Mouse (Mus musculus): ENCODE data around the gene Zfp316.

GRCm38 (mm10) chr5:143222287-143222686 lies 47.5 kb downstream of the Zfp316 start:
- TF ChIP-seq RCOR1 (IDR thresholded peaks at IDR 0.05; ENCODE audit: low read depth, low read length) (no peak), BHLHE40 (IDR thresholded peaks at IDR 0.05; ENCODE audit: borderline replicate concordance, low read depth, low read length) (no peak), MAZ (IDR thresholded peaks at IDR 0.05; ENCODE audit: low read depth, low read length) (no peak), GABPA (IDR thresholded peaks at IDR 0.05; ENCODE audit: low read depth, low read length) (no peak), MAFK (IDR thresholded peaks at IDR 0.05; ENCODE audit: borderline replicate concordance, low read depth, low read length) (no peak), POLR2A (IDR thresholded peaks at IDR 0.05; ENCODE audit: control insufficient read depth in 1 of 2, insufficient read depth in 1 of 2, low read depth in 1 of 2, low read length in 2 of 2, poor library complexity in 1 of 2) (no peak), HCFC1 (IDR thresholded peaks at IDR 0.05; ENCODE audit: low read depth, low read length) (no peak), USF1 (IDR thresholded peaks at IDR 0.05; ENCODE audit: low read depth, low read length) (no peak)
